Mouse (Mus musculus) liver, embryonic 14.5 days (tissue): Measurements from ENCODE around the gene Rps6kb2. TPM values are rescaled to one million over a fixed set of nuclear protein-coding genes. Genes with fewer than 3 reads are reported as not detected.

ENCODE experiments used
- ATAC-seq: fragments of 200-750 bp; cut with Nextera tagmentation; 2 replicates; pipeline ENCODE4 v1.8.0; 2017; ENCODE audit warnings: moderate number of reproducible peaks, mild to moderate bottlenecking, moderate library complexity; ENCODE audit not compliant: insufficient read depth
- DNase-seq, 3 experiments: peaks; one replicate each; pipeline ENCODE4 v3.0.0-alpha.2; 2012 to 2013; ENCODE audit warnings: low read depth in 3 of 3, low spot score in 3 of 3
- H3K27ac ChIP-seq: fragments of 300-500 bp; sonication (generic); 2 replicates; pipeline ENCODE4 v1.5.1; 2014; ENCODE audit warnings: moderate library complexity, mild to moderate bottlenecking, control low read depth, inconsistent platforms
- H3K27me3 ChIP-seq: fragments of 300-500 bp; sonication (generic); 2 replicates; pipeline ENCODE4 v1.6.1; 2014; ENCODE audit warnings: mild to moderate bottlenecking, low read length, moderate library complexity; ENCODE audit not compliant: control insufficient read depth, insufficient read depth
- H3K36me3 ChIP-seq: fragments of 300-500 bp; sonication (generic); replicated peaks from 2 replicates; pipeline ENCODE4 v1.6.1; 2014; ENCODE audit warnings: low read depth; ENCODE audit not compliant: control insufficient read depth, insufficient read depth
- H3K4me1 ChIP-seq, 2 experiments: fragments of 200-500 bp in 1 of 2; fragments of 300-500 bp in 1 of 2; sonication (generic) in 1 of 2; replicated peaks; 2 replicates each; pipeline ENCODE4 v1.6.1; 2012 to 2014; ENCODE audit warnings: antibody characterized with exemption in 1 of 2, inconsistent platforms in 1 of 2, low read length in 1 of 2; ENCODE audit not compliant: control insufficient read depth in 2 of 2, insufficient read depth in 2 of 2
- H3K4me2 ChIP-seq: fragments of 300-500 bp; sonication (generic); 2 replicates; pipeline ENCODE4 v1.6.1; 2014; ENCODE audit warnings: low read depth, mild to moderate bottlenecking, control low read depth, moderate library complexity
- H3K4me3 ChIP-seq, 2 experiments: fragments of 200-500 bp in 1 of 2; fragments of 300-500 bp in 1 of 2; sonication (generic) in 1 of 2; 2 replicates each; pipeline ENCODE4 v1.5.1; 2012 to 2014; ENCODE audit warnings: low read depth in 2 of 2, low read length in 2 of 2, mild to moderate bottlenecking in 2 of 2, control low read depth in 1 of 2, inconsistent platforms in 1 of 2, moderate library complexity in 1 of 2; ENCODE audit not compliant: insufficient read depth in 1 of 2
- H3K9ac ChIP-seq: fragments of 300-500 bp; sonication (generic); replicated peaks from 2 replicates; pipeline ENCODE4 v1.6.1; 2014; ENCODE audit warnings: mild to moderate bottlenecking, control low read depth, moderate library complexity
- H3K9me3 ChIP-seq: fragments of 300-500 bp; sonication (generic); 2 replicates; pipeline ENCODE4 v1.6.1; 2016; ENCODE audit warnings: low read length, mixed read lengths; ENCODE audit not compliant: control insufficient read depth
- CTCF ChIP-seq: IDR thresholded peaks from 2 replicates; pipeline ENCODE4 v1.5.1; 2016; ENCODE audit warnings: antibody characterized with exemption, low read depth, control low read depth
- EP300 ChIP-seq: IDR thresholded peaks from 2 replicates; pipeline ENCODE4 v1.6.1; 2016; ENCODE audit warnings: antibody characterized with exemption, low read depth
- WGBS: fragments of 180-500 bp; shearing (Covaris S2); extraction: QIAGEN DNeasy Blood & Tissue Kit; methylation state at CpG from one replicate; pipeline ENCODE4 v1.1.7; 2014; ENCODE audit not compliant: insufficient replicate concordance; 5-methylcytosine and 5-hydroxymethylcytosine counted together
- polyA plus RNA-seq, 2 experiments: library from polyadenylated mRNA; depleted of rRNA in 1 of 2; stranded (reverse) in 1 of 2; unstranded in 1 of 2; fragments of >200 nt; fragmentation: Nextera tagmentation in 1 of 2; extraction: Ambion mirVana in 1 of 2; gene quantifications; 2 replicates each; pipeline versions ENCODE4 v1.2.1 to v1.2.3; 2012 to 2014

Gene Rps6kb2
- polyA plus RNA-seq, 2 experiments: 19.2 to 19.9 TPM

DNA sequence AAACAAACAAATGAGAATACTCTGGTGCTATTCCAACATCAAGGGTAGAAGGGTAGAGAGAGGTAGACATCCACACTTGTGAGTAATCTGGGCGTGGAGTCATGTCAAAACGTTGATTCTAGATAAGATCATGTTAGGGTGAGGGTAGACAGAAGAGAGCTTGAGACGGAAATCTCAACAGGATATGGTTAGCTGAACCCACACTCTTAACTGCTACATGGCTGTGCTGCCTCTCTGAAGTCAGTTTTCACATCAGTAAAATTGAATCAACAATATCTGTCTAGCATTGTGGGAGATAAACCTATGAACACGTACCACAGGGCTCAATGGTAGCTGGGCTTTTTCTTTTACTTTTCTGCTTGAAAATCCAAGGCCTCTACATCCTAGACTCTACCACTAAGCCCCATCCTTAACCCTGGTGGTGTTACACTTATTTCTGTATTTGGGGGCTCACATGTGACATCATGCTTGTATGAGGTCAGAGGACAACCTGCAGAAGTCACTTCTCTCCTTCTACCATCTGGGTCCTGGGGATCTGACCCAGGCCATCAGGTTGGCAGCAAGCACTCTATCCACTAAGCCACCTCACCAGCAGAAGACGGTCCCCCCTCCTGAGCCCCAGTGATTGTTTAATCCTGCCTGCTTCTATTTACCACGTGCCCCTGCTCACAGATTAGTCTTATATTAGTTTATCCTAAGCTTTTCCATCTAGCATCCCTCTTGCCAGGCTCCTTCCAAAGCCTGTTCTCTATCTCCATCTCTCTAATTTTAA lies 43.3 kb downstream of the Rps6kb2 start:
- Histone ChIP-seq H3K4me1 (peaks cover 32 to 40% of the 10 kb centered on the region in 2 experiments), H3K4me2 (peak overlapping the region; percentile 80), H3K4me3 (no peak overlapping the region), H3K27ac (no peak overlapping the region), H3K36me3 (peaks cover 13% of the 10 kb centered on the region; the same call in 1 of the 2 replicates), H3K9me3 (no peaks in the 10 kb centered on the region), H3K27me3 (no peaks in the 10 kb centered on the region), H3K9ac (no peak overlapping the region)
- DNase-seq: no peak
- ATAC-seq: no peak
- WGBS: 53% methylated on average over 6 of the region's 6 CpGs
- no peak for TF ChIP-seq EP300
- TF ChIP-seq CTCF: no peak

DNA sequence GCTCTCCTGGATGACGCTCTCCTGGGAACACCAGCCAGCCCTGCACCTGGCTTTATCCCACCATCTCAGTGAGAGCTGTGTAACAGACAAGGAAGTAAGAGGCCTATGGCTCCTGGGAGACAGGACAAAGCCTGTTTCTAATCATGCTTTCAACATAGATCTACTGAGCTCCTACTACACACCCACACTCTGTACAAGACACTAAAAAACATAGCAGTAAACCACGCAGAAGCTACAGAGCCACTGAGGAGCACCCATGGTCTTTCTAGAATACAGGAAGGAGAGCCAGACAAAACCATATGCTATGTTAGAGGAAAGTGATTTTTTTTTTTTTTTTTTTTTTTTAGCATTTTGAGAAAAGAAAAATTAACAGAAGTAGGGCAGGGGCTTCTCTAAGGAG lies 44.8 kb downstream of the Rps6kb2 start:
- ATAC-seq (no peak), DNase-seq (no peak)
- no peaks in the 10 kb centered on the region for H3K27me3 ChIP-seq
- H3K9me3 ChIP-seq: no peaks in the 10 kb centered on the region
- whole genome bisulfite sequencing: 88% methylated on average over 2 of the region's 2 CpGs
- H3K4me3 ChIP-seq: no peak overlapping the region
- no peak overlapping the region for H3K27ac ChIP-seq
- H3K9ac ChIP-seq: no peak overlapping the region
- H3K4me2 ChIP-seq: no peak overlapping the region
- H3K4me1 ChIP-seq: peaks cover 29 to 38% of the 10 kb centered on the region in 2 experiments
- peaks cover 16% of the 10 kb centered on the region; the same call in 1 of the 2 replicates for H3K36me3 ChIP-seq
- TF ChIP-seq CTCF: no peak
- no peak for TF ChIP-seq EP300

DNA sequence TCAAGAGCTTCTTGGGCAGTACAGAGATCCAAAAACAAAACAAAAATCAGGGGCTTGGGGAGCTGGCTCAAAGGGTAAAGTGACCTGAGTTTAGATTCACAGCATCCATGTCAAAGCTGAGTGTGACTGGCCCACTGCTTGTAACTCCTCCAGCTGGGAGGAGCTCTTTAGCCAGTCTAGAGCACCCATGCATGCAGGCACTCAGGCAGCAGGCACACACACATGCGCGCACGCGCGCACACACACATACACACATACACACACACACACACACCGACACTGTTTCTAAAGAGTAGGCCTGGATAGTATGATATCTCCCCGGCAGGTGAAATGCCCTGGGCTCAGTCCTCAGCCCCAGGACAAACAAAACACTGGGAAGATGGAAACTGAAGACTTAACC lies 46.1 kb downstream of the Rps6kb2 start:
- H3K4me2 ChIP-seq: no peak overlapping the region
- TF ChIP-seq CTCF (no peak), EP300 (no peak)
- H3K9ac ChIP-seq: no peak overlapping the region
- no peak for ATAC-seq
- no peak overlapping the region for H3K4me3 ChIP-seq
- no peak overlapping the region for H3K27ac ChIP-seq
- H3K4me1 ChIP-seq: peaks cover 26% of the 10 kb centered on the region in 2 experiments
- WGBS: 93% methylated on average over 7 of the region's 7 CpGs
- H3K36me3 ChIP-seq: peaks cover 16% of the 10 kb centered on the region; the same call in 1 of the 2 replicates
- no peaks in the 10 kb centered on the region for H3K27me3 ChIP-seq
- no peak for DNase-seq
- no peaks in the 10 kb centered on the region for H3K9me3 ChIP-seq

DNA sequence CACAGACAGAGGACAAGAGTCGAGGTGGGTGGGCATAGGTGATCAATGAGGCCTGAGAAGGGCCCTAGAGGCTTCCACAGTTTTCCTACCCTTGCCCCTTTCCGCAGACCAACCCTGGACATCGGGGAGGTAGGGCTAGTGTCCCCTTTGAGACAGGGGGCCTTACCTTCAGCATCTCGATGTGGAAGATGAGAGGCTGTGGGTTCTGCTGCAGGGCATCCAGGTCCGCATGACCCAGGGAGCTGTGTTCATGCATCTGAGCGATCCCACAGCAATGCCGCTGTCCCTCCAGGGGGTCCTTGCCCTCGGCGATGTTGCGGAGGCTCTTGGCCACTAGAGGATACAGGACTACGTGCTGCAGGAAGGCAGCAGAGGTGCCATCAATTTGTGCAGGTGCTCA lies 47.3 kb downstream of the Rps6kb2 start:
- peaks cover 16 to 19% of the 10 kb centered on the region in 2 experiments for H3K4me1 ChIP-seq
- no peaks in the 10 kb centered on the region for H3K27me3 ChIP-seq
- no peak overlapping the region for H3K9ac ChIP-seq
- no peak overlapping the region for H3K4me3 ChIP-seq
- H3K9me3 ChIP-seq: no peaks in the 10 kb centered on the region
- H3K4me2 ChIP-seq: no peak overlapping the region
- no peak overlapping the region for H3K27ac ChIP-seq
- DNase-seq (no peak), ATAC-seq (no peak)
- 78% methylated on average over 11 of the region's 11 CpGs for WGBS
- peaks cover 16% of the 10 kb centered on the region; the same call in 1 of the 2 replicates for H3K36me3 ChIP-seq
- no peak for TF ChIP-seq EP300

DNA sequence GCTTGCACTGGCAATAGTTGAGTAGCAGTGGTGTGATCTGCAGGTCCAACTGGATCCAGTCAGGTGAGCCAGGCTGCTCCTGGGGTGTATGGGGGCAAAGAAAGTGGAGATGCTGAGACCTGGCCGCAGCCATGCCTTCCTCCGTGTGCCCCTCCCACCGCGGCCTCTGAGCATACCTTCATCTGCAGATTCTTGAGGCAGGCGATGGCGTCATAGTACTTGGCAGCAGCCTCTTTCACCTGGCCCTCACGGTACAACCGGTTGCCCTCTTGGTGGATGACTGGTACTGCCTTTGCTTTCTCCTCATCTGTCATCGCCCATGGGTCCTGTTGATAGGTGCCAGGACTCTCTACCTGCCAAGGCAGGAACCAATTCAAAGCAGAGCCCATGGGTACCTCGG lies 48.0 kb downstream of the Rps6kb2 start:
- Histone ChIP-seq H3K9ac (no peak overlapping the region), H3K27me3 (no peaks in the 10 kb centered on the region), H3K9me3 (no peaks in the 10 kb centered on the region), H3K4me3 (no peak overlapping the region), H3K27ac (no peak overlapping the region), H3K36me3 (peaks cover 16% of the 10 kb centered on the region; the same call in 1 of the 2 replicates), H3K4me2 (no peak overlapping the region), H3K4me1 (peaks cover 9 to 13% of the 10 kb centered on the region in 2 experiments)
- DNase-seq (no peak), ATAC-seq (no peak)
- TF ChIP-seq EP300 (no peak), CTCF (no peak)
- 88% methylated on average over 10 of the region's 10 CpGs for WGBS
